Mouse (Mus musculus): Measurements from ENCODE around the gene Rab17.

DNA sequence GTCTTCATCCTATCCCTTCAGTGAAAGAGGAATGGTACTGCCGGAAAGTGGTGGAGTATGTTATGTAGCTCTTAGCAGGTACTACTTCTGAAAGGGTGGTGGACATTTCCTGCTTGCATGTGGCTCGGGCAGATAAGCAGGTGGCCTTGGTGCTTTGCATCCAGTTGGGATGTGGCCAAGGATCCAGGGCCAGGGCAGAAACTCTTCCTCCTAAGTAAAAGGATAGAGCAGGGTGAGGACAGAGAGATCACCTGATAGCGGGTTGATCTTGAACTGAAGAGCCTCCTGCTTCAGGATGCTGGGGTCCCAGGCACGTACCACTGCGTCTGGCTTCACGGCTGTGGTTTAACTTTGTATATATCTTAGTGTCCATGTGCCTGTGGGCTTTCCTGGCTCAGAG lies 39.8 kb upstream of the Rab17 start:
- TF ChIP-seq POLR2AphosphoS5 (IDR thresholded peaks at IDR 0.05; ENCODE audit: insufficient replicate concordance, low read depth, low read length): no peak
- no peak for TF ChIP-seq TAL1 (conservative IDR thresholded peaks at IDR 0.05; ENCODE audit: low read depth, low read length)
- TF ChIP-seq CTCF (IDR thresholded peaks at IDR 0.05; ENCODE audit: low read depth, low read length): no peak
- TF ChIP-seq GATA1 (IDR thresholded peaks at IDR 0.05; ENCODE audit: borderline replicate concordance, low read length): no peak
- TF ChIP-seq GATA2 (IDR thresholded peaks at IDR 0.05; ENCODE audit: borderline replicate concordance, low read depth, low read length): no peak
